Mouse (Mus musculus) forebrain, postnatal 0 days (tissue): ENCODE results near the gene Sh2d6. TPM values are rescaled to one million over a fixed set of nuclear protein-coding genes. Genes with fewer than 3 reads are reported as not detected.
A peak's percentile ranks its signal among the peaks of the same experiment; 100 is the strongest.

Source experiments
- ATAC-seq: fragments of 200-750 bp; cut with Nextera tagmentation; 2 replicates; pipeline ENCODE4 v1.8.0; 2017; ENCODE audit warnings: mild to moderate bottlenecking, moderate library complexity
- DNase-seq: peaks from one replicate; pipeline ENCODE4 v3.0.0-alpha.2; 2015
- H3K27ac ChIP-seq: fragments of 300-500 bp; sonication (generic); 2 replicates; pipeline ENCODE4 v1.5.1; 2014; ENCODE audit warnings: low read depth, mild to moderate bottlenecking, antibody characterized with exemption, low read length, moderate library complexity, mixed read lengths
- H3K27me3 ChIP-seq: fragments of 300-500 bp; sonication (generic); 2 replicates; pipeline ENCODE4 v1.6.1; 2014; ENCODE audit warnings: mild to moderate bottlenecking, low read length, mixed read lengths; ENCODE audit not compliant: insufficient read depth
- H3K36me3 ChIP-seq: fragments of 300-500 bp; sonication (generic); 2 replicates; pipeline ENCODE4 v1.6.1; 2014; ENCODE audit warnings: mild to moderate bottlenecking, moderate library complexity; ENCODE audit not compliant: insufficient read depth
- H3K4me1 ChIP-seq: fragments of 300-500 bp; sonication (generic); 2 replicates; pipeline ENCODE4 v1.6.1; 2014; ENCODE audit warnings: antibody characterized with exemption; ENCODE audit not compliant: insufficient read depth
- H3K4me2 ChIP-seq: fragments of 300-500 bp; sonication (generic); 2 replicates; pipeline ENCODE4 v1.6.1; 2014; ENCODE audit warnings: low read depth, mild to moderate bottlenecking, moderate library complexity
- H3K4me3 ChIP-seq: fragments of 300-500 bp; sonication (generic); 2 replicates; pipeline ENCODE4 v1.5.1; 2014; ENCODE audit warnings: low read depth, low read length, mixed read lengths
- H3K9ac ChIP-seq: fragments of 300-500 bp; sonication (generic); 2 replicates; pipeline ENCODE4 v1.6.1; 2014; ENCODE audit warnings: mild to moderate bottlenecking
- H3K9me3 ChIP-seq: fragments of 300-500 bp; sonication (generic); 2 replicates; pipeline ENCODE4 v1.6.1; 2016; ENCODE audit warnings: low read length
- CTCF ChIP-seq: sonication (generic); IDR thresholded peaks from 2 replicates; pipeline ENCODE4 v1.5.1; 2016; ENCODE audit warnings: antibody characterized with exemption, control low read depth, low read depth
- WGBS: fragments of 180-500 bp; shearing (Covaris S2); extraction: QIAGEN DNeasy Blood & Tissue Kit; methylation state at CpG from one replicate; pipeline ENCODE4 v1.1.7; 2014; 5-methylcytosine and 5-hydroxymethylcytosine counted together
- polyA plus RNA-seq: library from polyadenylated mRNA; unstranded; fragments of >200 nt; fragmentation: Nextera tagmentation; extraction: Ambion mirVana; gene quantifications from 2 replicates; pipeline ENCODE4 v1.2.1, GENCODE M21; 2015
- total RNA-seq: library from RNA; depleted of rRNA; stranded (reverse); fragments of >200 nt; gene quantifications from 2 replicates; pipeline ENCODE4 v1.2.3, GENCODE M21; 2014

Sh2d6 gene
- total and polyA plus RNA-seq, 2 experiments from 2014 or later: 0.24 to 0.47 TPM

DNA sequence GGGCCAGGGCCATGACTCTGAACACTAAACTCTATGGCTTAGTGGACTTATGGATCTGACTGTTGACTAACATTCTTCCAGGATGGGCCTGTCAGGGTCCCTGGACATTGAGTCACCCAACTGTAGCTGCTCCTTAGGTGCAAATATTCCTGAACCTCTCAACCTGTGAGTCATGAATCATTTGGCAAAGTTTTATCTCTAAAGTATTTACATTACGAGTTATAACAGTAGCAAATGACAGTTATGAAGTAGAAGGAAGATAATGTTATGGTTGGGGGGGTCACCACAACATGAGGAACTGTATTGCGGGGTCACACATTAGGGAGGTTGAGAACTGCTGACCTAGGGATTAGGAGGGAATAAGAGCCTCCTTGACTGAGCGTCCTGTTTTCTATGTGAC is 26.4 kb upstream of the Sh2d6 start:
- Histone ChIP-seq H3K4me1 (no peaks in the 10 kb centered on the region; the same call in 1 of the 2 replicates), H3K4me2 (no peak overlapping the region), H3K4me3 (no peak overlapping the region), H3K27me3 (no peaks in the 10 kb centered on the region), H3K27ac (no peak overlapping the region), H3K36me3 (no peaks in the 10 kb centered on the region), H3K9me3 (no peaks in the 10 kb centered on the region), H3K9ac (no peak overlapping the region)
- ATAC-seq (no peak), DNase-seq (no peak)
- WGBS: 89% methylated on average over 3 of the region's 3 CpGs
- no peak for TF ChIP-seq CTCF

DNA sequence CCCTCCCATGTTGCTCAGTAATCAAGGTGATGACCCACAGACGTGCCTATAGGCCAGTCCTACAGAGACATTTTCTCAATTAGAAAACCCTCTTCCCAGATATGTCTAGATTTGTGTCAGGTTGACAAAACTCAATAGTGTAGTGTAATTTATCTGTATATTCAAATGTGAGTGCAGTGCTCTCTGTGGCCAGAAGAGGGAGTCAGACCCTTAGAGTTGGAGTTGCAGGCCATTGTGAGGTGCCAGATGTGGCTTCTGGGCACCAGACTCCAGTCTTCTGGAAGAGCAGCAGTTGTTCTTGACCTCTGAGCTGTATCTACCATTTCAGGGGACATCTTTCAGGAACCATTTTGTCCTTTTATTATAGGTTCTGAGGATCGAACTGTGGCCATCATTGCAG is 25.6 kb upstream of the Sh2d6 start:
- no peak overlapping the region for H3K4me3 ChIP-seq
- ATAC-seq: no peak
- 97% methylated on average over 2 of the region's 2 CpGs for WGBS

DNA sequence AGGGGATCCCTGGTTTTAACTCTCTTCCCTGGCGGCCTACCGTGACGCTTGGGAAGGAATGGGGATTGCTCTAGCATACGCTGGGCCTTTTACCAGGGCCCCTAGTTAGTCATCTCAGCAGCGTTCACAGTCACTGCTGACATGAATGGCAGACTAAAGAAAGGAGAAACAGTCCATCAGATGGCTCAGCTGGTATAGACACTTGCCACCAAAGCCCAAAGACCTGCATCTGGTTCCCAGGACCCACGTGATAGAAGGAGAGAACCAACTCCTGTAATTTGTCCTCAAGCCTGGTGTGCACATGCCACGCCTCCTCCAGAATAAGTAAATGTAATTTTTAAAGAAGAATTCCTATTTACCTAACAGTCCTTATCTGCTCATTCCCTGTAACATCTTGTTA is 23.9 kb upstream of the Sh2d6 start:
- no peaks in the 10 kb centered on the region for H3K4me1 ChIP-seq
- H3K4me2 ChIP-seq: no peak overlapping the region
- no peak for DNase-seq
- 61% methylated on average over 7 of the region's 7 CpGs for WGBS
- no peaks in the 10 kb centered on the region for H3K36me3 ChIP-seq
- no peak overlapping the region for H3K27ac ChIP-seq
- no peak overlapping the region for H3K4me3 ChIP-seq
- TF ChIP-seq CTCF: no peak
- no peak overlapping the region for H3K9ac ChIP-seq
- ATAC-seq: no peak
- no peaks in the 10 kb centered on the region for H3K9me3 ChIP-seq
- no peaks in the 10 kb centered on the region for H3K27me3 ChIP-seq

More for the DNA sequence above, 25.6 kb upstream of the Sh2d6 start:
- Histone ChIP-seq H3K27ac (no peak overlapping the region), H3K9ac (no peak overlapping the region), H3K9me3 (no peaks in the 10 kb centered on the region), H3K27me3 (no peaks in the 10 kb centered on the region), H3K4me2 (no peak overlapping the region), H3K4me1 (no peaks in the 10 kb centered on the region), H3K36me3 (no peaks in the 10 kb centered on the region)
- no peak for DNase-seq
- TF ChIP-seq CTCF: no peak; the same call in 1 of the 2 replicates

DNA sequence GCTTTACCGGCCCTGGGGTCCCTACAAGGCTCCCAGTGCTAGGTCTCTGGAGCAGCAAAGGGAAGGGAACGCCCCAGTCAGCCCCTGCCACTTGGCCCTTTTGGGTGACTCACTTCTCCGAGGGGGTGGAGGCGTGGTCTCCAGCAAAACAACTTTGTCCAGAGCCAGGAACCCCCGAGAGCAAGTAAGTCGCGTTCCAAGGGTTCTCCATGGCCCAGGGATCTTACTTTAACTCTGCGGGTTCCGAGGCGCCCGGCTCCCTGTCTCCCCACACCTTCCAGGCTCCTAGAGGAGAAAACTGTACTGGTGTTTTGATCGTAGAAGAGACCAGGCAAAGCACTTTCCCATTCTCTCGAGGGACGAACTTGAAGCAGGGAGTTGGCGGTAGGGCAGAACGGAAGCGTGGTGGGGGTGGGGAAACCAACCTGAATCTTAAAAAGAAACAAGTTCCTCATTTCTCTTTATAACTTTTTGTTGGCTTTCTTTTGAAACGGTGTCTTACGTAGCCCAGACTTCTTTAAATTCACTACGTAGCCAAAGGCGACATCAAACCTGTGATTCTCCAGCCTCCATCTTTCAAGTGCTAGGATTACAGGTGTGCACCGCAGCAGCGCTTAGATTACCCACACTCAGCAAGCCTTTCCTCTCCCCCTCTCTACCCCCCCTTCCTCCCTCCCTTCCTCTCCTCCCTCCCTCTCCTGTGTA is 22.9 kb upstream of the Sh2d6 start, which contains the start of gene Capg:
Gene Capg (plus strand): TSS at position 109 of the 705 bp plus-strand sequence.
- no peak within 1 kb of the TSS for H3K4me3 ChIP-seq
- H3K4me1 ChIP-seq: no peaks in the 10 kb centered on the region
- DNase-seq: no peak
- H3K9me3 ChIP-seq: no peaks in the 10 kb centered on the region
- WGBS: 14% methylated on average over 23 of the region's 23 CpGs
- TF ChIP-seq CTCF: no peak
- peak within 1 kb of the TSS; percentile 3; the same call in 1 of the 2 replicates for H3K4me2 ChIP-seq
- no peak for ATAC-seq
- H3K36me3 ChIP-seq: no peaks in the 10 kb centered on the region
- H3K27me3 ChIP-seq: no peaks in the 10 kb centered on the region
- H3K27ac ChIP-seq: no peak within 1 kb of the TSS
- no peak within 1 kb of the TSS for H3K9ac ChIP-seq

DNA sequence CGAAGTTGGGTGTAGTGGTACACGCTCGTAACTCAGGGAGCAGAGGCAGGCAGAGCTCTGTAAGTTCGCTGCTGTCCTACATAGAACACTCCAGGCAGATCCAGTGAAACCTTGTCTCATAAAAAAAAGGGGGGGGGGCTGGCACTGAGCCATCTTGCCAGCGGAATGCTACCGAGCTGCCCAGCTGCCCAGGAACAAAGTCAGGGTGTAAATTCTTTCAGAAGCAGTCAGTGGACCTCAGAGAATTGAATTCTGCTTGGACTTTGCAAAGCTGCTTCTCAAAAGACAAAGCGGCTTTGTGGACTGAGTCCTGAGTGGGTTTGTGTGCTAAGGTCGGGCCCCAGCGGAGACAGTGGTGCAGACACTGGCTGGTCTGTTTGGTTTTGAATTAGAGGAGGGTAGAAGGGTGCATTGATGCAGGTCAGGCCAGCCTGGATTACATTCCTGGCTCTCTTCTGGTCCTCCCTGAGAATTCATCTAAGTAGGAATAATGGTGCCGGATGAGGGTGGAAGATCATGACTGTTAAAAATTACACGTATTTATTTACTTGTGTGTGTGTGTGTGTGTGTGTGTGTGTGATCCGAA is 21.9 kb upstream of the Sh2d6 start:
- Histone ChIP-seq H3K36me3 (no peaks in the 10 kb centered on the region), H3K9me3 (no peaks in the 10 kb centered on the region), H3K4me2 (no peak overlapping the region), H3K4me3 (no peak overlapping the region), H3K4me1 (0 out of 2 replicates have a peak, but pooled peaks cover under 1% of the 10 kb centered on the region), H3K27me3 (no peaks in the 10 kb centered on the region), H3K9ac (no peak overlapping the region), H3K27ac (no peak overlapping the region)
- ATAC-seq: no peak
- no peak for DNase-seq
- WGBS: 59% methylated on average over 12 of the region's 12 CpGs
- no peak for TF ChIP-seq CTCF

DNA sequence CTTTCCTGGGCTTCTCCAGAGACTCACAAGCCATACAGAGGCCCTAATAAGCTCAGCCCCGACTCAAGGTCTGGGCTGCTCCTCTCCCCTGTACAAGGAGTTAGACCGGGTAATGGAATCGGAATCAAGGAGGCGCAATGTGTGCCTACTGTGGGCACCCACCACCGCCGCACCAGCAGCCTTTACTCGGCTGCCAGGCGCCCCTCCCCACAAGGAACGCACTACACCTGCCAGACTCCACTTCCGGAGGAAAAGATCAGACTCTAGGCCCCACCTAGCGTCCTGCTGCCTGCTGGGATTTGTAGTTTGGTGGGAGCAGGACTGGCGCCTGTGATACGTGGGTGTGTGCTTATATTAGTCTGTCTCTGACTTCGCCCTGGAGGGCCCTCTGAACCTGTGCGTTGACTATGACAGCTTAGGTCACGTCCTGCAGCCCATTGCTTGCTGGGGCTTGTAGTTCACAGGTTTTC is 17.1 kb upstream of the Sh2d6 start:
- Histone ChIP-seq H3K9ac (peak overlapping the region; percentile 61), H3K4me1 (peaks cover 7% of the 10 kb centered on the region; the same call in 1 of the 2 replicates), H3K27ac (peak overlapping the region; percentile 47; the same call in 1 of the 2 replicates), H3K36me3 (no peaks in the 10 kb centered on the region), H3K4me3 (peak overlapping the region; percentile 42), H3K9me3 (no peaks in the 10 kb centered on the region), H3K27me3 (no peaks in the 10 kb centered on the region), H3K4me2 (peak overlapping the region; percentile 65)
- WGBS: under 1% methylated on average over 16 of the region's 16 CpGs
- DNase-seq: peak; percentile 91
- peak; percentile 48 for TF ChIP-seq CTCF
- peak; percentile 98 for ATAC-seq

DNA sequence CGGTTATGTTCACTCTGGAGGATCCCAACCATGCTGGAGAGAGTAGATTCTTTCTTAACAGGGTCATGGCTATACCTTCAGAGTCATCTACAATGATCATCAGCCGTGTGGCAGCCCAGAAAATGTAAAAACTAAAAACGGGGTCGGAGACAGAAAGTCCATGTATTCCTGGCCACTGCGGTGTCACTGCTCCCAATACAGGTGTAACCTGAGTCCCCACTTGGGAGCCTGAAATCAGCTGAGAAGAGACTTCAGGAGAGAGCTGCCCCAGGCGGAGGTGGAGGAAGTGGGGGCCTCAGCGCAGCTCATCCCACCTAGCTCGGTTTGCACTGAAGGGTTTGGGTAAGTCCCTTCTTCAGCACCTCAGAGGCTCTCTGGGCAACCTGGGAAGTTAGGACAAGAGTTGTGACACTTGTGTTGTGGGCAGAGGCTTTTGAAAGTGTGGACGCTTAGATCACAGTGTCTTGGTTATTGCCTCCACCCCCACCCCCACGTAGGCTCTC is 16.5 kb upstream of the Sh2d6 start:
- Histone ChIP-seq H3K36me3 (no peaks in the 10 kb centered on the region), H3K4me1 (peaks cover 7% of the 10 kb centered on the region; the same call in 1 of the 2 replicates), H3K9ac (peak overlapping the region; percentile 61), H3K4me2 (peak overlapping the region; percentile 65), H3K27ac (peak overlapping the region; percentile 47; the same call in 1 of the 2 replicates), H3K9me3 (no peaks in the 10 kb centered on the region), H3K4me3 (peak overlapping the region; percentile 42), H3K27me3 (no peaks in the 10 kb centered on the region)
- no peak for TF ChIP-seq CTCF
- WGBS: 56% methylated on average over 10 of the region's 10 CpGs
- no peak for ATAC-seq
- DNase-seq: no peak
